Mouse (Mus musculus) adipocyte (in vitro differentiated cells): ENCODE measurements at regions not wholly inside any gene's neighbourhood (a gene's known extent, or its start where the extent isn't known, plus 50 kb on each side); places are given as distances from the start of the nearest gene placed in this dataset.

ENCODE experiments used
- DNase-seq: peaks from one replicate; pipeline ENCODE4 v3.0.0-alpha.2; 2016; ENCODE audit warnings: low spot score

DNA sequence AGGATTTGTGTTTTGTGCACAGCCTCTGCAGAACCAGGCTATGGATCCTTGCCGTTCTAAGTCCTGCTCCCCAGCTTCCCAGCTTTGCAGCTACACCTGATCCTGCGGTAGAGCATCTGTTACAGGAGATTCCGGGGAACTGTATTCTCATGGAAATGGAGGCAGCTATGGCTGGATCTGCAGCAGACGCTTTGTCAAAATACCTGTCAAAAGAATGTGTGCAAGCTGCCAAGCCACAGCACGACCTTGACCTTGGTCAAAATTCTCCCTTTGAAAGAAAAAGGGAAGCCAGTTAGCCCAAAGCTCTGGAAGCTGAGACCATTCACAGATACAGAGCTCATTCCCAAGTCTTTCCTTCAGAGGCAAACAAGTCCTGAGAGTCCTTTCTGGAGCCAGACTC lies 255.3 kb downstream of the Med13l start:
- DNase-seq, result no peak

DNA sequence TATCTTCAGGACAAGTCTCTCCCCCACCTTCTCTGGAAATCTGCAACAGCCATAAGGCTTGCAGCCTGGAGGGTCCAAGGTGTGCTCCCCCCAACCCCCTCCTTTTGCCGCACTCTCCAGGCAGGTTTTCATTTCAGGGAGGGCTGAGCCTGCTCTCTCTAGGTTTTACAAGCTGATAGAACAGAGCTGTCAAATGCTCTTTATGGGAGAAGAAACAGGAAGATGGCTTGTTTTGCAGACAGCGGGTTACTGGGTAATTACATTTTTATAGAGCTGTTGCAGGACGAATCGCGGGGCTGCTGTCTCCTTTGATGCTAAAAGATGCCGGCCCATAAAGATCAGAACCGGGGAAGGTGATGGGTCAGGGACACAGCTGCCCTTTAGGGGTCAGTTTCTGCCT lies 257.8 kb downstream of the Med13l start:
- no peak for DNase-seq

DNA sequence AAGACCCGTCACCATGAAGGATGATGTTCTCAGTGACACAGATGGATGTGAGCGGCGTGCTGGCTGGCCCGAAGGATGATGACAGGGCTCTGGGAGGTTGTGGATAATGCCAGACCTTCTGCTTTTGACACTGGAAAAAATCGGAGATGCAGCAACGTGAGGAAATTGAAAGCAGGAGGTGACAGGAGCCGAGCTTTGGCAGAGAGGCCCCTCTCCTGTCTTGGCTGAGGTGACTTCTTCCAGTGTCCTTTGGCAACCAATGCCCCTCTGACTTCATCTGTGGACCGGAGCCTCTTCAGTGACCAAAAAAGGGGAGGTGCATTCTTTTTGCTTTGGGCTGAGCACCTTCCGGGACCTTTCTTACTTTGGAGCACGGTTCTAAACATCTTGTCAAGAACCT lies 264.3 kb downstream of the Med13l start:
- DNase-seq, result no peak

DNA sequence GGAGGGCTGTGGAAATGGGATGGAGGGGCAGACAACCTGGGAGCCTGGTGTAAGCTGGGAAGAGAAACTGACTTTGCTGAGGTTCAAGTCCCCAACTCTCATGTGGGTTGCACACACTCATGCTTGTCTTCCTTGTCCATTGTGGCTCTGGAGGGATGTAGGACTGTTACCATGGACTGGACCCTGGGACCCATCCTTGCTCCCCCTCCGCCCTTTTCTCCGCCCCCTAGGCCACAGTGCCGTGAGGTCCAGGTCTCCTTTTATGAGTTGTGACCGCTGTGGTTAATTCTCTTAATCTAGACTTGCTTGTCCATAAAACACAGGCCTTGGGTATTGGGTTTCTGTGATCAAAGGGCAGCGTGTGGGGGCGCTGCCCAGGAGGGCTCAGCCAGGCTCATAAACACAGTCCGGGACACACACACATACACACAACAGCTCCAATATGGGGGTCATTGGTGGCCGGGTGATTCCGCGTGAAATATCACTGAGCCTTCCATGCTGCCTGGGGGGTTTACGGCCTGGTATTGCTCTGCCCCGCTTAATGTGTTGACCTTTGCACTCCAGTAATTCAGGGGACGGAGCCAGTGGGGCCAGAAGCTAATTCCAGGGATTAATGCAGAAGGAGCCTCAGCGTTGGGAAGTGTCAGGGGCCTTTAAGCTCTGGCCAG lies 268.7 kb downstream of the Med13l start:
- no peak for DNase-seq

DNA sequence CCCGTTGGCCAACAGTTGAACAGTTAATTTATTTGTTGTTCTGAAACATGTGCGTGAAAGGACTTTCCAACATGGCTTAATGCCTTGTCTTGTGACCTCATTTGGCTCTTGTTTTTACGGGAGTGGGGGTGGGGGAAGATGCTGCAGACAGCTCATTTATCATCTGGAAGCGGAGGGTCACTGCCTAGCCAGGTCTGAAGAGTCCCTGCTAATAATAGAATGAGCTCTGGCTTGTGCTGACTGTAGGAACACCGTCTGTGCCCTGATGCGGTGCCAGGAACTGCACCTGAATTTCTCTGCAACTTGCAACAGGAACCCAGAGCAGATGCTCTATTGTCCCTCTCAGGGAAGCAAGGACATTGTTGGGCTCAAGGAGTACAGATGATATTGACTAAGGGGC lies 272.2 kb downstream of the Med13l start:
- no peak for DNase-seq

DNA sequence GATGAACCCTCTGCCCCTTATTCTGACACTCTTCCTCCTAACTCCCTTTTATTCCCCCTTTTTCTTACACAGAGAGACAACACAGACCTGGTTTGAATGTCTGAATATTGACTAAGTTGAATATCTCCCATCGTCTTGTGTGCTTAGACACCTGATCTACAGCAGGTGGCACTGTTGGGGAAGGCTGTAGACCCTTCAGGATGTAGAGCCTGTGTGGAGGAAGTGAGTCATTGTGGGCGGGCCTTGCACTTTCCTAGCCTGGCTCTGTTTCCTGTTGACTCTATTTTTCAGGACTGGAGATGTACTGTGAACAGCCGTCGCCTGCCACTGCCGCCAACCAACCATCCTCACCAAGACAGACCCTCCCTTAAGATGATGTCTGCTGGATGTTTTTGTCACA lies 273.6 kb downstream of the Med13l start:
- DNase-seq, result no peak

DNA sequence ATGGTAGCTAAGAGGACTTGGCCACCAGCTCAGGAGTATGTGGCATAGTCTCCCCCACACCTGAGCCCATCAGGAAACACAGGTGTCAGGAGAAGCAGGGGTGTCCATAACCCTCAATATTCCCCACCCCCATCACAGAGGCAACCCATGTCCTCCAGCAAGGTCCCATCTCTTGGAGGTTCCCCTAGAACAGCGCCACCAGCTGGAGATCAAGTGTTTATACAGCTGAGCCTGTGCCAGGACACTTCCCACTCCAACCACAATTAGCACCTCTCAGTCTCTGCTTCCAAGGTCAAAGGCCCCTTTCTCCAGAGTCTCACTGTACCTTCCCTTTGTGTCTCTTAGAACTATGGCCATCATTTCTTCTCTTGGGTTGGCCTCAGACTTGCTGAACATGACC lies 276.5 kb downstream of the Med13l start:
- DNase-seq, result no peak

DNA sequence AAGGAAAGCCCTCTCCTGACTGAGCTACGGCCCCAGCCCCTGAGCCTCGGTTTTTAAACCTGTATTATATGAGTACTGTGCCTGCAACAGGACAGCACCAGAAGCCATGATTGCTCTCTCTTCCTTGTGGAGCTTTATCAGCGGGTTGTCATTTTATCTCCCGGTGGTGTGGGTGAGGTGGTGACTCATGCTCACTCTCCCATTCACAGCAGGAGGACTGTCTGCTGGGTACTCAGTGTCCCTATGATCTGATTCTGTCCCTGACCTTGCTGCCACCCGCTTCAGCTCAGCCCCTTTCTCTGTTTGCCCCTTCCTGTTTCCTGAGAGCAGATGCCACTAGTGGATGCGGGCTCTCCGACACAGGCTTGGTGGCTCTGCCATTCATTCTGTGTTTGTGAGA lies 277.9 kb downstream of the Med13l start:
- no peak for DNase-seq

DNA sequence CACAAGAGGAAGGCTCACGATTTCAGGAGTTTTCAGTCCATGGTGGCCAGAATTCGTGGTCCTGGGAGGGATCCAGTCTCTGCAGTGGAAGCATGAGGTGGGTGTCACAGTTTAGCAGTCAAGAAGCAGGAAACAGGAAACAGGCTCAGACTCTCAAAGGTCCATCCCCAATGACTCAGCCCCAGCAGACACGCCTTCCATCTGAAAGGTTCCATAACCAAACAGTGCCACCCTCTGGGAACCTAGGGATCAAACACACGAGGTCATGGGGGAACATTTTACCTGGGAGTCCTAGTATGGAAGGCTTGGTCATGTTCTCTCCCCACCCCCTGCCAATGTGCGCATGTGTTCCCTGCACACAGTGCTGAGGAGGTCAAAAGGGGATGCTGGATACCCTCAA lies 279.4 kb downstream of the Med13l start:
- no peak for DNase-seq

DNA sequence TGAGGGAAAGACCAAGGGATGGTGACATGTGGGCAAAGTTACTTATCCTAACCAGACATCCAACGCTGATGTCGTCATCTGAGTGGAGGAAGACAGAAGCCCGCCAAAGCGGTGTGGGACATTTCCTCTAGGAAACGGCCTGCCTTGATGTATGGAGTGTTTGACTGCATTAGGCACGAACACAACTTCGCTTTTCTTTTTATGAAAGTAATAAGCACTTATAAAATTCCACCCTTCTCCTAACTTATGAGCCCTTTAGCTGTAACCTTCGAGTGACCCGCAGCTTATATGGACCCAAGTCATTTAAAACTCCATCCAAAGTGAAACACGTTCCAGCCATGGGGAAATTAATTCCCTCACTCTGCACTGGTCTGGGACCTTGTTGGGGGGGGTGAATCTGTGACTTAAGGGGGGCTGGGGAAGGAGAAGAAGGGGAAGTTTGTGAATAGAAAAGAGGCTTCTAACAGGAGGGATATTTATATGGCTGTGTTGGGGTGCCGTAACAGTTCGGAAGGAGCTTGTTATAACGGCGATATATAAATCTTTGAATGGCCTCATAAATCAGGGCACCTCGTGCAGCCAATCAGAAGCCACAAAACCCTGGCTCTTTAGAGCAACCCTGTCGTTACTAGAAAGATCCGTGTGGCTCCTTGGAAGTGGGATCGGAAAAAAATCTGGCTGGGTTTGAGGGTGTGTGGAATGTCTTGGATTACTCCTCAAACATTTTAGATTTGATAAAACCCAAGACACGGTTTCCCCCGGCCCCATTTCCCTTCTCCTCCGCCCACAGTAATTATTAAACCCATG lies 280.9 kb downstream of the Med13l start:
- no peak for DNase-seq

DNA sequence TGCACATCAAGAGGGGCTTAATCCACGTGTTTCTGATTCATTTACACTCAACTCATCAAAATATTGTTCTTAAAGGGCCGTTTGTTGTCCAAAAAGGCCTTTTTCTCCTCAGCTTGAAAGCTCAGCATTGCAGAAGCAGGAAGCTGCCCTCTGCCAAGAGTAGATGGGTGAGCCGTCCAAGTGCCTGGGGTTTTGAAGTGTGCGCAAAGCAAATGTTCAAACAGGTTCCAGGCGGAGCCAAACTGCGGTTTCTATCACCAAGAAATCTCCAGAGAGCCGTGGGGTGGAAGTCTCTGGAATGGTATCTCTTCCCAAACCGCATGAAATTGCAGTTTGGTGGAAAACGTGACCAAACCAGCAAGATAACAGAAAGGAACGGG lies 281.5 kb downstream of the Med13l start:
- DNase-seq, result no peak

DNA sequence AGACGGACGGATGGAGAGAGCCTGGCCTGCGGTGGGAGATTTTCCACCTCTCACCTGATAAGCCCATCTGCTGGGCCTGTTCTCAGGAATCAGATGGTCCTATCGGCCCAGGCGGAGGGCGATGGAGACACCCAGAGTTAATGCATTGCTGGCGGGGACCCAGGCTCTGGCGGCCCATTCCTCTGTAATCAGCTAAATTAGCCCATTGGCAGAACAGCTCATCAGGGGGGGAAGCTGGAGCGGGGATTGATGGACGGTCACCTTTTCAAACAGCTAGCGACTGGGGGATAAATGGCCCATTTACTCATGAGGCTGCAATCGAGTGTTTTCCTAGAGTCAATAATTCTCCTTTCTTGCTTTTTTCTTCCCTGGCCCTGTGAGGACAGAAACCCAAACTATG lies 296.5 kb downstream of the Med13l start:
- no peak for DNase-seq

DNA sequence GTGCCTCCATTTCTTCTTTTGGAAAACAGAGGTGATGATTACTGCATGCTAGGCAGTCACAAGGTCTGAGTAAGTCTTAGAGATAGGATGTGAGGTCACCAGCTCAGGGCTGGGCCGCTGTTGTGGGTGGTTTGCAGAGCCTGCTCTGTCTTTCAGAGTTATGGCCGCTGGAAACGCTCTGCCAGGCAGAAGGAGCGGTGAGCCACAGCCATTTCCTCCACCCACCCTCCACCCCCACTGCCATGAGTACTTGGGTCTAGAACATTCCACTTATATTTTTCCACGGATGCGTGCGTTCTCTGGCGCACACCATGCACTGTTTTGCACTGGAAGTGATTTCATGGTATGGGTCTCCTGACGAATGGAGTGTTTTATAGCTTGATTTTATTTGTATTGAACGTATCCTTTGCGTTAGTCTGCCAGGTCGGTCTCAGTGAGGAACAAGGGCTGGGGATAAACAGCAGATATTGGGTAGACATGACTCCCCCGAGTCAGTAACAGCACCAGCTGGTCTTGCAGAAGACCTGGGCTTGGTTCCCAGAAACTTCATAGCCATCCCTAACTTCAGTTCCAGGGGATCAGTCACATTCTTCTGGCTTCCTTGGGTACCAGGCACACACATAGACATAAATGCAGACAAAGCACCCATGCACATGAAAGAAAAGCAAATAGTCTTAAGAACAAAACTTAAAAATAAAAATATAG lies 300.8 kb downstream of the Med13l start:
- no peak for DNase-seq

DNA sequence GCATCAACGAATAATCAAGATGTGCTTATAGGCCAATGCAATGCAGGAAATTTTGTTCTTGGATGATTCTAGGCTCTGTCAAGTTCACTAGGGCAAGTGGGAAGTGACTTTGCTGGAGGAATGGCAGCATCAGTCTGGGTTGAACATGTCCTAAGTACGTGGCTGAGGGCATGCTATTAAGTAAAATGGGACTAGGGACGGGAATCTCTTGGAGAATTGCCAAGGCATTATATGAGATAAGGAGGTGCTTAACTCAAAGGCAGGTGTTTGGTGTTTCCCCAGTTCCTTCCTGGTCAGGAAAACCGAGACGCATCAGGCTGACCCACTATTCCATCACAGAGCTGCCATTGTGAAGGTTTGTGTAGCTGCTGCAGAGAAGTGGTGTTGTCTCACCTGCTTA lies 307.0 kb downstream of the Med13l start:
- DNase-seq, result no peak

DNA sequence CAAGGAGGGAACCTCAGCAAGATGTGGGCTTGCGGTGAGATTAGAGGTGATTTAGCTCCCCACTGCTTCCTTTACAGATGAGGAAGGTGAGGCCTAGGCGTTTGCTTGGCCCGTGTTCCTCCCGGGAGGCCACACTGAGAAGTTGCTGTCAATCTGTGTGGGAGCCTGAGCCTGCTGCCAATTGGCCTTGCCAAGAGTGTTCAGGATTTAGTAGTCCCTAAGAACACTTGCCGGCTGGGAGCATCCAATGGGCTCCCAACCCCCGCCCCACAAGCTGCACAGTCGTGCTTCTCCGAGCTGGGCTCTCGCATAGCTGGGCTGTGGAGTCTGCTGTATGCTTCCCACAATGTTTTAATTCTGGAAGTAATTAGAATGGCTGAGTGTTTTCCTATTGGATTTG lies 308.9 kb downstream of the Med13l start:
- DNase-seq, result no peak

DNA sequence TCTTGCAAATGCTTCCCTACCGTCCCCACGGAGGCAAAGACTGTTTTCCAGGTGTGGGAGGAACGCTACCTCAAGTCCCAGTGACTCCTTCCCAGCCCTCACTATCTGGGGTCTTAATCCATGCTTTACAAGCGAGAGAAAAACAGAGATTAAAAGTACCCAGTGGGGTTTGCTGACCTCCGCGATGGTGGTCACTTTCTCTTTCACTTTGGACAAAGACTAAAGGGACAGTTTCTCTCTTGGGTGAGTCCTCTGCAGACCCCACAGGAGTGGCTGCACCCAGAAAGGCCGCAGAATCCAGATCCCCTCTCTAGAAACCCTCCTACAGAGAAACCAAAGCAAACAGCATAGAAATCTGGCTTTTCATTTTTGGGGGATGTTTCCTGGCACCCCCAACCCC lies 313.4 kb downstream of the Med13l start:
- no peak for DNase-seq

DNA sequence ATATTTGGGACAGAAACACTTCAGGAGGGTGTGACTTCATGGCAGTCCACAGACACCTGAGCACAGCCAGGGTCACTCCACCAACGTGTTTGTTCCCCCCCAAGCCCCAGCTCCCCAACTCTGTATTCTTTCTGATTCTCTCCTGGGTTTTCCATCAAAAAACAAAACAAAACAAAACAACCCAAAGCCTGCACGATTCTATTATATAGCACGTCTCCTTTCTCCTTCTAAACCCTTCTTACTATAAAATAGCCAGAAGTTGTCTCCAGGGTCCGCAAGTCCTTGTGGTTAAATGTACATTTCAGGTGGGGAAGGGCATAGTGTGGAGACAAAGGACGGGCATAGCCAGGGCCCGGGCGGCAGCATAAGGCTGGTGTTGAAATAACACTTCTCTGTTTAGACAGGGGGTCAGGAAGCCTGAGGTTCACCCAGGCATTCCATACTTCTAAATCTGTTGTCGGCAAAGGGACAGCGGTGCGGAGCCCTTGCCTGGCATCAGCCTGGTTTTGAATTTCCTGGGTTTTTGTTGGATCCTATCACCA lies 314.7 kb downstream of the Med13l start:
- no peak for DNase-seq

DNA sequence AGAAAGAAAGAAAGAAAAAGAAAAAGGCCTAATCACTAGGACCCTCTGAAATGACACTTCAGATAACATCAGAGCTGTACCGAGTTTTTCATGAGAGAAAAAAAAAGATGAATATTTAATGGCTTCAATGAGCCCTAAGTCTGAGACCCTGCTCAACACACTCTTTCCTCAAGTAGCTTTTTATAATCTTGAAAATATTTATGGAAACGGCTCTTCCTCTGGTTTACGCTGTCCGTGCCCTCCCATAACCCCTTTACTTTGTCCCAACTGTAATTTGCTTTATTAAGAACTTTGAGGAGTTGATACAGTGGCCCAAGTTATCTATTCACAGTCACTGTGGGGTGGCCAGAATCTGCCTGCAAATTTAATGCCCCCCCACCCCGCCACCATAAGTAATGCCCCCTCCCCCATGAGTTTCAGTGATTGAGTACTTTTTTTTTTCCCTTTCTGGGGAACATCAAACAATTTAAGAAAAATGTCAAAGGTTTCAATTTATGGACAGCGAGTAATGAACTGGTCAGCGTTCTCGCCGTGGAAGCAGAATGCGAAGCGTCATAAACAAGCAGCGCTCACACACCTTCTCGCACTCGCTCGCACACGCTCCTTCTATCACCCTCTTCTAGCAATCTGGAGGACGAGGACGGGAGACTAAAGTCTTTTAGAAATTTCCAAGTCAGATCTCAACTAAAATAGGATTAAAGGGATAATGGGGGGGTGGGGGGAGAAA lies 316.3 kb downstream of the Med13l start:
- no peak for DNase-seq

DNA sequence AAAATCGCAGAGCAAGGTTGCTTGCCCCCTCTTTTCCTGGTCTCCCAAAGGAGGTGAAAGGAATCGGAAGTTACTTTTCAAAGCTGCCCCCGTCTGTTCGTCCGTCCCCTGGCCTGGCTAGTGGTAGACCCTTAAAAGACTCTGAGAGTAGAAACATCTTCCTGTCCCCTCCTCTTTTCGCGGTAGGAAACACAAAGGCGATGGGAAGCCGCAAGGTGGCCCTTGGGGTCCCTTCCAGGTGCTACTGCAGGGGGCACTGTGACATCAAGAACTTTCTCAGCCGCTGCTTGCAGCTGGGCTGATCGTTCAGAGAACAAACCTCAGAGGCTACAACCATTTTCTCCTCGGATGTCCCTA lies 316.8 kb downstream of the Med13l start:
- DNase-seq, result no peak

DNA sequence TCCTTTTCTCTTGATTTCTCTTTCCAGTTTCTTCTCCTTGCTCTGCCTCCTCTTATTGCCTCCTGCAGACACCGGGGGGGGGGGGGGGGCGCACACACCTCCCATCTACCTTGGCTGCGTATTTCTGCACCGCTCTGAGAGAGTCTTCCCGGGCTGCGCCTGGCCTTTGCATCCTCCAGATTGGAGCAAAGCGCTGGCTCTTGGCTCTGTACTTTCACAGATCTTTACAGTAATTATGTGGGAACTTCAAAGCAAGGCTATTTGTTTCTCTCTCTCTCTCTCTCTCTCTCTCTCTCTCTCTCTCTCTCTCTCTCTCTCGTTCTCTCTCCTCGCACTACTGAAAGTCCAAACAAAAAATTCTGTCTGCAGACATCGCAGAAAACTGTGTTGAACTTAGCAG lies 317.4 kb downstream of the Med13l start:
- DNase-seq, result no peak

DNA sequence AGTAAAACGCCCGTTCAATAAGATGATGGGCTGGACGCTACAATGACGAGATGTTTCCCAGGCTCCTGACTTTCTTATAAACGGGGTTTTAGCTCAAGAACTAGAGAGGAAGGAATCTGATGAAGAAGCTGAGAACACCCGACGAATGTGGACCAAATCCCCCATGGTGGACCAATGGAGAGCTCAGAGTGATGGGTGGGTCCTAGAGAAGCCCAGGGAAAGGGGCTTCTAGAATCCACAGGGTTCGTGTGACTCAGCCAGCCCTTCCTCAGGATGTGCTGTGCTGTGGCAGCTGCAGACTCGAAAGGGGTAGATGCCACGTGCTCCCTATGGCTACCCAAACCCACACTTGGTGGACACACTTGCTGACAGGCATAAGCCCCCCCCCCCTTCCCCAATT lies 318.2 kb downstream of the Med13l start:
- DNase-seq, result no peak

DNA sequence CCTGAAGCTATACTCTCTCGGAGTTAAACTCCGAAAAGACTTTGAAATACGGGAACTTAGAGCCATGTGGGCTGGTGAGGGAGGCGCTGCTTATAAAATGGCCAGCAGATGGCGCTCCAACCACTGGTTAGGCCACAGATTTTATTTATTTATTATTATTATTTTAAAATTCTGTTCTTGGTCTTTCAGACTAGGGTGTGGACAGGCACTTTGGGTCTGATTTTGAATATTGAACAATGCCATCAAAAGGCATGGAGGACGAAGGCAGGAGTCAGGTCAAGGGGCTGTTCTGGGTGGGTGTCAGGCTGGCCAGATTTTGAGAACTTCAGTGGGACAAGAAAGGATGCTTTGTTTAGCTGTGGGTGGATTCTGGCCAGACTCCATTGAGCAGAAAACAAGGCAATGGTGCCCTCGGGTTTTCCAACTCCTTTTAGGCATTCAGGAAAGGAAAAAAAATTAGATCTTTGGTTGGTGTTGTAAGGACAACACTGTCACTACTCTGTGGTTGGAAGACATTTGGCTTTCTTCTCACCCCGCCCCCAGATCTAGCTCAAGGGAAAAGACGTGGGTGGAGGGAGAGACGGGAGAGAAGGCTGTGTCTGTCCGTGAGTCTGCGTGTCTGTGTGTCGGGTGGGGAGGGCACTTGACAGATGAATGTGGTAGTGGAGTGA lies 319.5 kb downstream of the Med13l start:
- peak; percentile 90 for DNase-seq
